Mouse (Mus musculus): ENCODE measurements at regions not wholly inside any gene's neighbourhood (a gene's known extent, or its start where the extent isn't known, plus 50 kb on each side); places are given as distances from the start of the nearest gene placed in this dataset.

- no peak for DNase-seq
These were observed 177.9 kb upstream of the Runx1 start for GRCm38 (mm10) chr16:93003830-93004229.

GRCm38 (mm10) chr16:92998689-92999088 is 172.7 kb upstream of the Runx1 start:
- no peak for DNase-seq

GRCm38 (mm10) chr16:92997636-92998035 is 171.7 kb upstream of the Runx1 start:
- no peak for DNase-seq

- no peak for DNase-seq
These were observed 170.0 kb upstream of the Runx1 start for GRCm38 (mm10) chr16:92995993-92996350.

GRCm38 (mm10) chr16:92995132-92995992 is 169.4 kb upstream of the Runx1 start:
- DNase-seq = no peak

GRCm38 (mm10) chr16:92992876-92993275 is 166.9 kb upstream of the Runx1 start:
- DNase-seq = no peak

GRCm38 (mm10) chr16:92991405-92991804 is 165.5 kb upstream of the Runx1 start:
- DNase-seq = no peak

GRCm38 (mm10) chr16:92988416-92988815 is 162.5 kb upstream of the Runx1 start:
- DNase-seq = no peak

GRCm38 (mm10) chr16:92988000-92988399 is 162.1 kb upstream of the Runx1 start:
- no peak for DNase-seq

GRCm38 (mm10) chr16:92985768-92986167 is 159.8 kb upstream of the Runx1 start:
- no peak for DNase-seq

- DNase-seq = no peak
These were observed 157.0 kb upstream of the Runx1 start for GRCm38 (mm10) chr16:92982934-92983333.

GRCm38 (mm10) chr16:92979620-92980330 is 153.8 kb upstream of the Runx1 start:
- no peak for DNase-seq

- no peak for DNase-seq
These were observed 150.1 kb upstream of the Runx1 start for GRCm38 (mm10) chr16:92976097-92976496.

GRCm38 (mm10) chr16:92975090-92975489 is 149.1 kb upstream of the Runx1 start:
- no peak for DNase-seq

- no peak for DNase-seq
These were observed 146.7 kb upstream of the Runx1 start for GRCm38 (mm10) chr16:92972681-92973080.

- DNase-seq = no peak
These were observed 146.0 kb upstream of the Runx1 start for GRCm38 (mm10) chr16:92971956-92972355.

- no peak for DNase-seq
These were observed 144.6 kb upstream of the Runx1 start for GRCm38 (mm10) chr16:92970587-92970986.

GRCm38 (mm10) chr16:92969036-92969435 is 143.1 kb upstream of the Runx1 start:
- no peak for DNase-seq

GRCm38 (mm10) chr16:92966069-92966866 is 140.3 kb upstream of the Runx1 start:
- DNase-seq = no peak

GRCm38 (mm10) chr16:92965651-92966050 is 139.7 kb upstream of the Runx1 start:
- no peak for DNase-seq

GRCm38 (mm10) chr16:92963582-92963981 is 137.6 kb upstream of the Runx1 start:
- DNase-seq = no peak

GRCm38 (mm10) chr16:92961361-92961760 is 135.4 kb upstream of the Runx1 start:
- no peak for DNase-seq

GRCm38 (mm10) chr16:92960740-92961139 is 134.8 kb upstream of the Runx1 start:
- no peak for DNase-seq

All from lung, postnatal 14 days (tissue).